Mouse (Mus musculus): ENCODE results near the gene Coro1c. TPM values are rescaled to one million over a fixed set of nuclear protein-coding genes. Genes with fewer than 3 reads are reported as not detected.

Gene Coro1c
- polyA plus RNA-seq, 1 experiment from 2014 or later, result 141 TPM

DNA sequence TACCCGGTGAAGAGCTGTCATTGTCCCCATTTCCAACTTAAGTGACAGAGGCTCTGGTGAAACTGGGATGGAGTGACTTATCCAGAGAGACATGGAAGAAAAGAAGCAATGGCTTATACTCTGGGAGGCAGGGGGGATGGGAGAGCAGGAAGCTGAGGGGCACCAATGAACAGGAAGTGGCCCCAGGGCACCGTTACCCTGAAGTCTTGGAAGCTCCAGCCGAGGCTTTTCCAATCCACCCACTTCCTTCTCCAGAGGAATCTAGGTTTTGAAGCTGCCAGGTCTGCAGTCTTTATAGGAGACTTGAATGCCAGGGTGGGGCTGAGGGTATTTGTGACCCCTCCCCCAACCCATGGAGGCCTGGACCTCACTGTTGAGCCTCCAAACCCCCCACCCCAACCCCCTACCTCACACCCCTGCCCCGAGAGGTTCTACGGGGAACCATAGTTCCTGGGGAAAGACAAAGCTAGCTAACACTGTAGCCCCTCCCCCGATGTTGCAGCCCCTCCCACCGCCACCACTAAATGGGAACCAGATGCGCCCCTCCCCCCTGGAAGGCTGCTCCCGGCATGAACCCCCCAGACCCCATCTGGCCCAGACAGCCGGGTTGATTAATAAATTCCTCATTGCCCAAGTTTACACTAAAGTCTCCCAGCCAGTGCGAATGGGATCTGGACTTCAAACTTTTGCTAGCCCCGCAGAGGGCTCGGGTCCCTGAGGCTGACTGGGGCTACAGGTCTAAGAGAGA, 112.0 kb downstream of the Coro1c start:
- H3K36me3 ChIP-seq, result 0 out of 2 replicates have a peak, but pooled peaks cover 3% of the 10 kb centered on the region
- no peaks in the 10 kb centered on the region for H3K9me3 ChIP-seq (replicated peaks)
- H3K27me3 ChIP-seq (replicated peaks), result peaks cover 35% of the 10 kb centered on the region
- H3K4me3 ChIP-seq, result peak overlapping the region; percentile 17; the same call in 1 of the 2 replicates
- 6% methylated on average over 13 of the region's 13 CpGs for WGBS
- peaks cover 36% of the 10 kb centered on the region for H3K4me1 ChIP-seq (replicated peaks)
- peak; percentile 30 for ATAC-seq (ENCODE audit: insufficient number of reproducible peaks, low FRiP score)
- H3K27ac ChIP-seq (ENCODE audit: poor library complexity, severe bottlenecking), result peak overlapping the region; percentile 50
- H3K9ac ChIP-seq, result peak overlapping the region; percentile 4; the same call in 1 of the 2 replicates
- H3K4me2 ChIP-seq, result peak overlapping the region; percentile 53

Other genes with a start within 250 kb of the Coro1c start
- not detected in 2 replicates for gene 1700069L16Rik, start 184.0 kb downstream of the Coro1c start, polyA plus RNA-seq (2016; fragmentation: Nextera tagmentation; extraction: Ambion mirVana)
- gene Ficd, start 173.0 kb downstream of the Coro1c start, polyA plus RNA-seq (2016; fragmentation: Nextera tagmentation; extraction: Ambion mirVana), result 6.1 and 6.9 TPM in 2 replicates
- gene Sart3, start 136.2 kb downstream of the Coro1c start, polyA plus RNA-seq (2016; fragmentation: Nextera tagmentation; extraction: Ambion mirVana), result 44.4 and 50.1 TPM in 2 replicates
- gene Iscu, start 136.0 kb downstream of the Coro1c start, polyA plus RNA-seq (2016; fragmentation: Nextera tagmentation; extraction: Ambion mirVana), result 111 and 112 TPM in 2 replicates
- gene Tmem119, start 108.2 kb downstream of the Coro1c start, polyA plus RNA-seq (2016; fragmentation: Nextera tagmentation; extraction: Ambion mirVana), result 13.0 and 13.4 TPM in 2 replicates
- 0.51 and 0.72 TPM in 2 replicates for gene Selplg, start 76.1 kb downstream of the Coro1c start, polyA plus RNA-seq (2016; fragmentation: Nextera tagmentation; extraction: Ambion mirVana)
- gene Ssh1, start 85.1 kb upstream of the Coro1c start, polyA plus RNA-seq (2016; fragmentation: Nextera tagmentation; extraction: Ambion mirVana), result 19.0 and 21.4 TPM in 2 replicates
- not detected in 2 replicates for gene Dao, start 94.9 kb upstream of the Coro1c start, polyA plus RNA-seq (2016; fragmentation: Nextera tagmentation; extraction: Ambion mirVana)
- 9.0 and 10.5 TPM in 2 replicates for gene Usp30, start 156.7 kb upstream of the Coro1c start, polyA plus RNA-seq (2016; fragmentation: Nextera tagmentation; extraction: Ambion mirVana)
- 0.06 and 0.15 TPM in 2 replicates for gene Svop, start 182.8 kb upstream of the Coro1c start, polyA plus RNA-seq (2016; fragmentation: Nextera tagmentation; extraction: Ambion mirVana)
- gene Alkbh2, start 219.5 kb upstream of the Coro1c start, polyA plus RNA-seq (2016; fragmentation: Nextera tagmentation; extraction: Ambion mirVana), result 8.7 and 11.0 TPM in 2 replicates
- gene Ung, start 221.6 kb upstream of the Coro1c start, polyA plus RNA-seq (2016; fragmentation: Nextera tagmentation; extraction: Ambion mirVana), result 60.6 and 60.7 TPM in 2 replicates
- 16.1 and 16.9 TPM in 2 replicates for gene Acacb, start 237.8 kb upstream of the Coro1c start, polyA plus RNA-seq (2016; fragmentation: Nextera tagmentation; extraction: Ambion mirVana)

Data from heart, embryonic 12.5 days (tissue).